Comparison of ENCODE assay signal across 25 mouse cellular contexts in the genomic region with DNA sequence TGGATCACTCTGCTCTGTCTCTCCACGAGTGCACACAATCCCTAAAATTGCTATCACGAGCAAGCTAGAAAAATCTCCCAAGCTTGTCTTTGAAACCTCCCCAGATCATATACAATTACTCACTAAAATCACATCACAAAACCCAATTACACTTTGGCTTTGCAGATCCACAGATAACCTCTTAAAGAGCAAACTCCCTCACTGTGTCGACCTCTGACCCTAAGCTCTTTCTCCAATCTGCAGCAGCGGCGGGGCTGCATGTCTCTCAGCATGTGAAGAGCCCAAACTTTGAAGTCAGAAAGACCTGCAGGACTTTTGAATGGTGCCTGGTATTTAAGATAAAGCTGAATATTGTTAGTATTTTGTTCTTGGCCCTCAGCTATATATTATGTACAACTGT.
A peak's percentile ranks its signal among the peaks of the same experiment; 100 is the strongest.
DNase-seq lines count a peak whose midpoint lies in the region; ATAC-seq and TF ChIP-seq lines count a peak whose summit lies in the region.
"Had no signal": no experiment of that assay in that cellular context is flagged by ENCODE, and none has a peak within 500 bp of the region (broad histone marks: within the 10 kb centered on the region; RNA-seq: fewer than 3 reads in every experiment).

No protein-coding gene starts in this region.

- H3K27me3 ChIP-seq in midbrain, embryonic 10.5 days (ENCODE audit: low read depth, poor library complexity, severe bottlenecking): peaks cover 10% of the 10 kb centered on the region
- no peaks in the 10 kb centered on the region for H3K27me3 ChIP-seq in midbrain, postnatal 0 days (ENCODE audit: insufficient read depth, low read length)
- H3K27me3 ChIP-seq: embryonic facial prominence, embryonic 15.5 days; forebrain, embryonic 13.5 days; liver, embryonic 12.5 days had no signal

- no peak overlapping the region for H3K4me2 ChIP-seq in midbrain, postnatal 0 days (ENCODE audit: low read depth, low read length, poor library complexity, severe bottlenecking)
- H3K4me2 ChIP-seq: embryonic facial prominence, embryonic 15.5 days; forebrain, embryonic 13.5 days; liver, embryonic 12.5 days had no signal

- no peaks in the 10 kb centered on the region for H3K36me3 ChIP-seq in midbrain, embryonic 10.5 days
- H3K36me3 ChIP-seq in midbrain, postnatal 0 days (ENCODE audit: insufficient read depth, low read length): no peaks in the 10 kb centered on the region
- H3K36me3 ChIP-seq: embryonic facial prominence, embryonic 15.5 days; heart, embryonic 10.5 days; liver, embryonic 12.5 days had no signal

- no peak for ATAC-seq in midbrain, postnatal 0 days (ENCODE audit: low FRiP score)
- ATAC-seq: CD4-positive, CD25-positive, alpha-beta regulatory T cell, adult 4 months; forebrain, embryonic 13.5 days; intestine, embryonic 16.5 days; liver, embryonic 12.5 days; liver, postnatal 0 days had no signal

- TF ChIP-seq CTCF in midbrain, postnatal 0 days (IDR thresholded peaks at IDR 0.05): no peak

- H3K9ac ChIP-seq in midbrain, postnatal 0 days (replicated peaks; ENCODE audit: low read length, poor library complexity, severe bottlenecking): no peak overlapping the region
- H3K9ac ChIP-seq: embryonic facial prominence, embryonic 15.5 days; forebrain, embryonic 13.5 days; liver, embryonic 12.5 days; liver, postnatal 0 days had no signal

- DNase-seq in midbrain, embryonic 10.5 days (ENCODE audit: low spot score): peak; percentile 19
- DNase-seq in midbrain, postnatal 0 days (ENCODE audit: low spot score): no peak
- DNase-seq in embryo, embryonic 10 days (ENCODE audit: low spot score): peak; percentile 76
- DNase-seq in embryo, embryonic 11.5 days (ENCODE audit: low read depth, low spot score): peak; percentile 3
- peak; percentile 17 for DNase-seq in retina, embryonic 14.5 days (ENCODE audit: low spot score)
- DNase-seq in urinary bladder, adult 2 months (ENCODE audit: low spot score): no peak
- DNase-seq in spleen, adult 12 weeks (ENCODE audit: low spot score): no peak
- DNase-seq: adrenal gland, postnatal 14 days; cerebellum, adult 18-20 months; cerebellum, postnatal 10 days; gastrocnemius, postnatal 25 days; heart, adult 11 months; kidney, adult 8-10 months; kidney, postnatal 4 days; left cerebral cortex, postnatal 4 days; liver, postnatal 0 days; lung, postnatal 4 days; right cerebral cortex, postnatal 4 days had no signal

- H3K4me3 ChIP-seq in midbrain, embryonic 10.5 days: no peak overlapping the region
- H3K4me3 ChIP-seq in midbrain, postnatal 0 days (ENCODE audit: low read depth, low read length): no peak overlapping the region
- H3K4me3 ChIP-seq: embryonic facial prominence, embryonic 15.5 days; forebrain, embryonic 13.5 days; heart, embryonic 10.5 days; liver, embryonic 12.5 days had no signal

- no peaks in the 10 kb centered on the region for H3K9me3 ChIP-seq in midbrain, embryonic 10.5 days (replicated peaks)
- no peaks in the 10 kb centered on the region for H3K9me3 ChIP-seq in midbrain, postnatal 0 days (ENCODE audit: low read length)
- H3K9me3 ChIP-seq: embryonic facial prominence, embryonic 15.5 days; forebrain, embryonic 13.5 days; heart, embryonic 10.5 days; liver, embryonic 12.5 days had no signal

- 14% methylated on average over 5 of the region's 5 CpGs for WGBS in midbrain, embryonic 10.5 days
- WGBS in midbrain, postnatal 0 days: 26% methylated on average over 5 of the region's 5 CpGs

- H3K27ac ChIP-seq in midbrain, embryonic 10.5 days (replicated peaks): no peak overlapping the region
- no peak overlapping the region for H3K27ac ChIP-seq in midbrain, postnatal 0 days (ENCODE audit: low read depth, low read length)
- H3K27ac ChIP-seq: embryonic facial prominence, embryonic 15.5 days; forebrain, embryonic 13.5 days; heart, embryonic 10.5 days; kidney, postnatal 0 days; liver, embryonic 12.5 days had no signal

- peaks cover 18% of the 10 kb centered on the region for H3K4me1 ChIP-seq in midbrain, embryonic 10.5 days
- no peaks in the 10 kb centered on the region for H3K4me1 ChIP-seq in midbrain, postnatal 0 days (ENCODE audit: insufficient read depth, low read length)
- H3K4me1 ChIP-seq: embryonic facial prominence, embryonic 15.5 days; forebrain, embryonic 13.5 days; heart, embryonic 10.5 days; liver, embryonic 12.5 days had no signal

Comparison
In these comparisons a context has a peak if more than half of its experiments do, and no peak if none do; other contexts are left out.
1. DNase-seq: peak in midbrain, embryonic 10.5 days (single experiment), embryo, embryonic 10 days (single experiment), embryo, embryonic 11.5 days (single experiment) and retina, embryonic 14.5 days (single experiment); none in midbrain, postnatal 0 days (single experiment), urinary bladder, adult 2 months (single experiment) and spleen, adult 12 weeks (single experiment).